Mouse (Mus musculus) kidney, postnatal 36 days (tissue): ENCODE results near the gene Prm3.

ENCODE experiments used
- DNase-seq, 2 experiments: peaks; one replicate each; pipeline ENCODE4 v3.0.0; 2021 to 2022; ENCODE audit warnings: mixed read lengths in 2 of 2

The Prm3 gene

GRCm38 (mm10) chr16:10796034-10796433 lies 5.3 kb upstream of the Prm3 start, which contains the start of gene Prm2:
TSS of gene Prm2 (minus strand) at chr16:10796134.
- DNase-seq: no peak

GRCm38 (mm10) chr16:10788866-10789265 lies 1.8 kb downstream of the Prm3 start:
- no peak for DNase-seq

DNA sequence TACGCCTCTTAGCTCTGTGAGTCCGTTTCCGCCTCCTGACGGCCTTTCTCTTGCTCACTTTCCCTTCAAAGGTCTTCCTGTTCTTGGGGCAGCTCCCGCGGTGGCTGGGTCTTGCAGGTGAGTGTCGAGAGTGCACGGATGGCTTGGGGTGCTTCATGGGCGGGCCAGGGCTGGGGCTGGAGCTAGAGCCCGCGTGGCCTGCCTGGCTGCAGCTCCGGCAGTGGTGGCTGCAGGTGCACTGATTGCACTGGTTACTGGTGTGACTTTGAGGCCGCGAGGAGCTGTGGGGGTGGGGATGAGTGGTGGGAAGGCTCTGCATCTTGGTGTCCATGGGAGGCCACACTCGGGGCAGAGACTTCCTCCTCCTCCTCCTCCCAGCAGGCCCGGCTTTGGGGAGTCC lies 2.4 kb downstream of the Prm3 start, which contains the start of gene Tnp2:
TSS of gene Tnp2 (minus strand) at position 390 of the 400 bp plus-strand sequence.
- no peak for DNase-seq

DNA sequence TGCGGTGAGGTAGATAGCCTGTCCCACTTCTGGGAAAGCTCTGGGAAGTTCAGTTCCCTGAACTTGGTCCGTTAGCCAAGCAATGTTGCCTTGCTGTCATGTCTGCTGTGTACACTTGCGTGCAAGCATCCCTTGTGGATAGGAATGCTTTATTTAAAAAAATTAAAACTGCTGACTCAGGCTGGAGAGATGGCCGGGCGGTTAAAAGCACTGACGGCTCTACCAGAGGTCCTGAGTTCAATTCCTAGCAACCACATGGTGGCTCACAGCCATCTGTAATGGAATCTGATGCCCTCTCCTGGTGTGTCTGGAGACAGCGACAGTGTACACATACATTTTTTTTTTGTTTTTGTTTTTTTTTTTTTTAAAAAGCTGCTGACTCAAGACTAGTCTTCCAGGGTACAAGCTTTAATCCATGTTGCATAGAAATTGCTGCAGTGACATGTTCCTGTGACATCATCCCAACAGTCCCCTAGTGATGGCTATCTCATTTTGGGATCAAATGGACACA lies 3.1 kb downstream of the Prm3 start:
- DNase-seq: no peak

DNA sequence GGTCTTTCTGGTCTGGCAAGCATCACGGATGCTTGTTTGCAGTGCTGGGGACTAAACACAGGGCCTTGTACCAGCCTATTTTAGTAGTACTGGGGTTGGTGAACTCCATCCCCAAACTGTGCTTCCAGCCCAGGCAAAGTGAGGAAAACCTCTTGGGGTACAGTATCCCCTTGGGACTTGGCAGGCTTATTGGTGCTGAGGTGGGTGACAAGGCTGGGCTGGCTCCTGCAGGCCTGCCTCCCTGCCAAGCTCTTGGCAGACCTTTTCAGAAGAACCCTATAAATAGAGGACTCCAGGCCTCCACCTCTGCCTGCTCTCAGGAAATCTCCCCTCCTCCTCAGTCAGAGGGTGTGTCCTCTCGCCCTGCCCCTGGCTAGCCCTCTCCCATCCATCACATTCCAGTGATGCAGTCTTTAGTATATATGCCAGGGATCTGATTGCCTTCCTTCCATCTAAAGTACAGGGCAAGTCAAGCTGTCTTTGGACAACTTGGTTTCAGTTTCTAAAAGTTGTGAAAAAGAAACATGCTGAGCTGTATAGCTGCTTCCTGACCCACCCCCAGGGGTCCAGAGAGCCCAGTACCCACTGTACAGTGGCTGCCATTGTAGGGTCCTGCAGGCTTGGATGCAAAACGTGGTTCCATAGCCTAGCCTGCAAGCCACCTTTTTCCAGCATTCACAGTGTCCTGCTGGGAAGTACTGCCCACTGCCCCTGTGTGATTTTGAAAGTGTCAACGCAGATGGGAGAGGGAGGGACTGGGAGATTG lies 3.7 kb downstream of the Prm3 start:
- peak in 1 of 2 experiments; percentile 7 for DNase-seq

- peak; percentile 88 to 89 for DNase-seq
Observed at GRCm38 (mm10) chr16:10786288-10786687, 4.4 kb downstream of the Prm3 start.

- DNase-seq: peak; percentile 90 to 93
Observed at GRCm38 (mm10) chr16:10785371-10786231, 5.1 kb downstream of the Prm3 start, which contains the start of gene Socs1. TSS of gene Socs1 (minus strand) at chr16:10785536.

GRCm38 (mm10) chr16:10784793-10785370 lies 5.8 kb downstream of the Prm3 start:
- peak; percentile 86 to 94 for DNase-seq

- peak; percentile 9 to 61 for DNase-seq
Observed at GRCm38 (mm10) chr16:10783883-10784792, 6.6 kb downstream of the Prm3 start.

GRCm38 (mm10) chr16:10783451-10783850 lies 7.3 kb downstream of the Prm3 start:
- DNase-seq: no peak

DNA sequence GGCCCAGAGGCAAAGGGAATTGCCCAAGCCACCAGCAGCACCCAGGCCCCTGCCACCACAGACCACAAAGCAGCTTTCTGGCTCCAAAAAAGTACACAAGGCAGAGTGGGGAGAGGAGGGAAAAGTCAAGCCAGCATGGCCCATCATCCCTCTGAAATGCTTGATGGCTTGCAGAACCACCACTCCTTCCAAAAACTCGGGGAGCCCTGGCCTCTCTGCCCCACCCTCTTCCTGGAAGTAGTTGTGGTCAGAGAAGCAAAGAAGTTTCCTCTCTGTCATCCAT lies 7.6 kb downstream of the Prm3 start:
- no peak for DNase-seq

DNA sequence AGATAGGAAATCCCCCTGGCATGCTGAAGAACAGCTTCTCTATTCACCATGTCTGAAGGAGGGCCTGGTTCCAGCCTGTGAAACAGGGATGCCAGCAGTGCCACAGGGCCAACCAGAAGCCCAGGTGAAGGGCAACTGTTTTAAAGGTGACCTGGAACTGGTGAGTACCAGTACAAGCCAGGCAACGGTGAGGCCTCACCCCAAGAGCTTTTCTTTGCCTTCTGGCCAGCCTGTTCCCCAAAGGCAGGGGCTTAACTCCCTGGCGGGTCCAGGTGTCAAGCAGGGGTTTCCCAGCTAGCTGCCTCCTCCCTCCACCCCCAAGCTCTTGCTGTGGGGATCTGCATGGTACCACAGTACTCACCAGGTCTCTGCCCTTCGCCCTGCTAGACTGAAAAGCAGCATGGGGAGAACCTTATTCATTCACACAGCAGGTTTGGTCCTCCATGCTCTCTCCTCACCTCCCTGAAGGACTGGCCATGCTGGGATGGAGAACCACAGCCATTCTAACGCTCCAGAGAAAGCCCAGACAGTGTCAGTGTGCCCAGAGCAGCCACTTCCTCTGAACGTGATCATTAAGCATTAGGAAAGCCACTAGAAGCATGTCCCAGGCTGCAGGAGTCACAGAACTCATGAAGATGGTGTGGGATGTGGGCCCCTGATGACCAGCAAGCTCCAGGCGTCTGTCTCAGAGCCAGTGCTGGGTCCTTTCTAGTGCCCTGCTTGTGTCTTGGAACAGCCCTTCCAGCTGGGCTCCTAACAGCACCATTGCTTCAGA lies 8.2 kb downstream of the Prm3 start:
- peak; percentile 15 to 22 for DNase-seq

GRCm38 (mm10) chr16:10781862-10782371 lies 8.8 kb downstream of the Prm3 start:
- no peak for DNase-seq

- DNase-seq: no peak
Observed at GRCm38 (mm10) chr16:10780631-10781120, 10.0 kb downstream of the Prm3 start.

DNA sequence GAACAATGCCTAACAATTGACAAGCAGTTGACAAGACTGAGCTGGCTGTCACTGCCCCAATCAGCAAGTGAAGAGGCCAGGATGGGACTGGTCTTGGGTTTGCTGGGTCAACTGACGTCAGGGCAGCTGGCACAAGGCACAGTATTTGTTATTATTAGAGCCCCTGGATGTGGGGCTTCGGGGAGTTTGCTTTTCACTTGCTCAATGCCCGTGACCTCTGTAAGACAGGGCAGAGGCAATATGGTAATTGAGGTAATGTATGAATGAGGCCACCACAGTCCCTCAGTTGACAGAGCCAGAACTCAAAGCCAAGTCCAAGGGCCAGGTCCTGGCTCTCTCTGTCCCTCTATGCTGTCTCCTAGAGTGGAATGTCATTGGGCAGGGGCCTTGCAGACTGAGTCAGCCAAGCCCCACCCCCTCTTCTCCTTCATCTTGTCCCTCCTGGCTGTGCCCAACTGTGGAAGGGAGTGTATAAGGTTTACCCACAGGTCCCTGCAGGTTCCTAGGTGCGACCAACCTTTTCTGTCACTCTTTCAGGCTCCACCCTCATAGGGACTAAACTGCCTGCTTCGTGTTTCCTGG lies 13.0 kb downstream of the Prm3 start:
- peak in 1 of 2 experiments; percentile 10 for DNase-seq

- no peak for DNase-seq
Observed at GRCm38 (mm10) chr16:10776322-10776721, 14.4 kb downstream of the Prm3 start.

DNA sequence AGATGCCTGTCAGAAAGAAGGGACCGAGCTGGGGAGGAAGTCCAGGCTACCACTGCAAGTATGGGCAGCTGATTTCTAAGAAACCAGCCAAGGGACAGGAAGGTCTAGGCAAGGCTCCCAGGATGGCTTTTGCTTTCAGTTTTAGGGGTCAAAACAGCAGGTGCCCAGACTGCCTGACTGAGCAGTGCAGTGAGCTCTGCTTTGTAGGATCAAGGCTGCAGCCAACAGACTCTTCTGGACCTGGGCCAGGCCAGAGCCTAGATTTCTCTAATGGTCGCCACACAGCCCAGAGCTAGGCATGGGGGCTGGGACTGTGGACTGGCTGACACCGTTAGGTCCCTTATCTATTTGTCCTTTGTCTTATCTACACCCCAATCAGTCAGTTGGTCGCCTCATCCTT lies 16.0 kb downstream of the Prm3 start:
- no peak for DNase-seq

- no peak for DNase-seq
Observed at GRCm38 (mm10) chr16:10773543-10773942, 17.2 kb downstream of the Prm3 start.

GRCm38 (mm10) chr16:10771769-10772510 lies 18.8 kb downstream of the Prm3 start:
- DNase-seq: no peak
